Mouse (Mus musculus): ENCODE data around the gene Pde4c. TPM values are rescaled to one million over a fixed set of nuclear protein-coding genes. Genes with fewer than 3 reads are reported as not detected.
A peak's percentile ranks its signal among the peaks of the same experiment; 100 is the strongest.

Gene Pde4c
- polyA plus RNA-seq, 2 experiments: 0.38 TPM; not detected in 1

GRCm38 (mm10) chr8:70684291-70684690, 39.2 kb upstream of the Pde4c start:
- DNase-seq (ENCODE audit: low spot score) (no peak), ATAC-seq (ENCODE audit: low FRiP score, low read depth) (no peak)
- H3K27me3 ChIP-seq (ENCODE audit: control insufficient read depth, insufficient read depth, low read length): no peaks in the 10 kb centered on the region
- H3K9me3 ChIP-seq (ENCODE audit: control insufficient read depth, low read length): no peaks in the 10 kb centered on the region
- no peak overlapping the region for H3K9ac ChIP-seq (ENCODE audit: low read depth, low read length, severe bottlenecking)
- peaks cover 6% of the 10 kb centered on the region; the same call in 1 of the 2 replicates for H3K4me1 ChIP-seq (ENCODE audit: control insufficient read depth, insufficient read depth, low read length)
- no peak overlapping the region for H3K27ac ChIP-seq (replicated peaks; ENCODE audit: low read depth, low read length)
- no peak overlapping the region for H3K4me2 ChIP-seq (replicated peaks; ENCODE audit: low read depth, low read length, severe bottlenecking)
- H3K36me3 ChIP-seq (ENCODE audit: control insufficient read depth, insufficient read depth, low read length): 0 out of 2 replicates have a peak, but pooled peaks cover 4% of the 10 kb centered on the region
- no peak overlapping the region for H3K4me3 ChIP-seq (replicated peaks; ENCODE audit: low read length)
- WGBS: 57% methylated on average over 7 of the region's 7 CpGs
- TF ChIP-seq POLR2A (IDR thresholded peaks at IDR 0.05; ENCODE audit: borderline replicate concordance, extremely low read depth, insufficient read depth, insufficient read length): no peak

DNA sequence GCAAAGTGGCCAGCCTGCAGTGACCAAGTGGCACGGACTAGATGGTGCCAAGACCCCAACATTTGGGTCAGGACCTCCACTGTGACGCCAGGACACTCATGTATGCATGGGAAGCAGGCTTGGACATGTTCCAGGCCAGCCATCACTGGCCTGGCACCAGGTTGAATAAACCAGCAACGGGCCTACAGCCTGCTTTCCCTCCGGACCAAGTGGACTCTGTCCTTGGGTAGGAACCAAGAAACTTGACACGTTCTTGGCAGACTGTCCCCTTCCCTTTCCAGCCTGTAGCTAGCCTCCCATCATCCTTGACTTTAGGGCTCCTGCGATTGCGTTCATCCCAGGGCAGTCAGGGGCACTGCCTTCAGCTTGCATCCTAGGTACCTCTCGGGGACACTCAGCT, 35.9 kb upstream of the Pde4c start:
- 75% methylated on average over 8 of the region's 8 CpGs for WGBS

DNA sequence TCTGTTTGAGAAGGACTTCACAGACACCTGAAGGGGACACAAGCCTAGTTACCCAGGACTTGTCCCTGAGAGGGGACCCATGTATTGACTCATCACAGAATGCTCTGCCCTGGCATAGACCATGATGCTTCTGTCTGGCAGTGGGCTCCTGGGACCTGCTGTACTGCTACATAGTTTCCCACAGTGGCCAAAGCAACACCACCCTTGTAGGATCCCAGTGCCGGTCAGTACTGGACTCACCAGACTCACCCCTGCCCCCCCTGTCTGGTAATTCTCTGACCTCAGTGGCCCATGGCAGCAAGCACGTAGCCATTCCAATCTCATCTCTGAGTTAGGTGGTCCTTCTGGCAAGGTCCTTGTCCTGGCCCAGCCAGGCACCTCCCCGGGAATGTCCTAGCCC, 35.4 kb upstream of the Pde4c start:
- H3K4me1 ChIP-seq (ENCODE audit: control insufficient read depth, insufficient read depth, low read length): peaks cover 10% of the 10 kb centered on the region
- WGBS: 86% methylated on average over 3 of the region's 3 CpGs

More for the DNA sequence above, 35.9 kb upstream of the Pde4c start:
- Histone ChIP-seq H3K27me3 (ENCODE audit: control insufficient read depth, insufficient read depth, low read length) (no peaks in the 10 kb centered on the region), H3K9ac (ENCODE audit: low read depth, low read length, severe bottlenecking) (no peak overlapping the region), H3K27ac (replicated peaks; ENCODE audit: low read depth, low read length) (no peak overlapping the region), H3K36me3 (ENCODE audit: control insufficient read depth, insufficient read depth, low read length) (no peaks in the 10 kb centered on the region), H3K4me1 (ENCODE audit: control insufficient read depth, insufficient read depth, low read length) (peaks cover 10% of the 10 kb centered on the region), H3K9me3 (ENCODE audit: control insufficient read depth, low read length) (no peaks in the 10 kb centered on the region), H3K4me2 (replicated peaks; ENCODE audit: low read depth, low read length, severe bottlenecking) (no peak overlapping the region), H3K4me3 (replicated peaks; ENCODE audit: low read length) (no peak overlapping the region)
- TF ChIP-seq POLR2A (IDR thresholded peaks at IDR 0.05; ENCODE audit: borderline replicate concordance, extremely low read depth, insufficient read depth, insufficient read length): no peak
- ATAC-seq (ENCODE audit: low FRiP score, low read depth) (no peak), DNase-seq (ENCODE audit: low spot score) (no peak)

DNA sequence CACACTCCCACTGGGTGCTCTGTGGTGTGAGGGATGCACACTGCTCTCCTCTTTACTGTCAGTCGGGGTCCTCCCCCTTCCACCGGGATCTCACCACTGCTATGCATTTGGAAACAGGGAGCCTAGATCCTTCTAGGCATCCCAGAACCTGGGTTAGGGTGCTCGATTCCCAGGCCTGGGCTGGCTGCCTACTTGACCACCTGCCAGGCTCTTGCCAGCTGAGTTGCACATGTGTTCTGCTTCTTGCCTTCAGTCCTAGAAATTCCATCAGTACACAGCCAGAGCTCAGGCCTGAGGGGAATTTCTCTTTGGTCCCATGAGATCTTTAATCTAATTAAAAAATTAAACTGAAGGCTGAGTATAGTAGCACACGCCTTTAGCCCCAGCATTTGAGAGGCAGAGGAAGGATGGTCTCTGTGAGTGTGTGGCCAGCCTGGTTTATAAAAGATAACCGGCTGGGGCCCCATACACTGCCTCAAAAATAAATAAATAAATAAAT, 33.6 kb upstream of the Pde4c start:
- H3K27me3 ChIP-seq (ENCODE audit: control insufficient read depth, insufficient read depth, low read length): no peaks in the 10 kb centered on the region
- ATAC-seq (ENCODE audit: low FRiP score, low read depth): no peak
- no peak overlapping the region for H3K4me2 ChIP-seq (replicated peaks; ENCODE audit: low read depth, low read length, severe bottlenecking)
- H3K36me3 ChIP-seq (ENCODE audit: control insufficient read depth, insufficient read depth, low read length): no peaks in the 10 kb centered on the region
- no peak for TF ChIP-seq POLR2A (IDR thresholded peaks at IDR 0.05; ENCODE audit: borderline replicate concordance, extremely low read depth, insufficient read depth, insufficient read length)
- WGBS: 63% methylated on average over 5 of the region's 5 CpGs
- H3K9me3 ChIP-seq (ENCODE audit: control insufficient read depth, low read length): no peaks in the 10 kb centered on the region
- no peak overlapping the region for H3K4me3 ChIP-seq (replicated peaks; ENCODE audit: low read length)
- H3K4me1 ChIP-seq (ENCODE audit: control insufficient read depth, insufficient read depth, low read length): peaks cover 10% of the 10 kb centered on the region
- no peak overlapping the region for H3K9ac ChIP-seq (ENCODE audit: low read depth, low read length, severe bottlenecking)
- 0 out of 2 replicates have a peak overlapping the region, but pooled peaks have one; percentile 19 for H3K27ac ChIP-seq (replicated peaks; ENCODE audit: low read depth, low read length)
- DNase-seq (ENCODE audit: low spot score): no peak

More for the DNA sequence above, 35.4 kb upstream of the Pde4c start:
- H3K4me3 ChIP-seq (replicated peaks; ENCODE audit: low read length): no peak overlapping the region
- no peak overlapping the region for H3K9ac ChIP-seq (ENCODE audit: low read depth, low read length, severe bottlenecking)
- no peaks in the 10 kb centered on the region for H3K36me3 ChIP-seq (ENCODE audit: control insufficient read depth, insufficient read depth, low read length)
- no peak for TF ChIP-seq POLR2A (IDR thresholded peaks at IDR 0.05; ENCODE audit: borderline replicate concordance, extremely low read depth, insufficient read depth, insufficient read length)
- no peaks in the 10 kb centered on the region for H3K9me3 ChIP-seq (ENCODE audit: control insufficient read depth, low read length)
- no peaks in the 10 kb centered on the region for H3K27me3 ChIP-seq (ENCODE audit: control insufficient read depth, insufficient read depth, low read length)
- H3K4me2 ChIP-seq (replicated peaks; ENCODE audit: low read depth, low read length, severe bottlenecking): no peak overlapping the region
- no peak overlapping the region for H3K27ac ChIP-seq (replicated peaks; ENCODE audit: low read depth, low read length)
- DNase-seq (ENCODE audit: low spot score) (no peak), ATAC-seq (ENCODE audit: low FRiP score, low read depth) (no peak)

DNA sequence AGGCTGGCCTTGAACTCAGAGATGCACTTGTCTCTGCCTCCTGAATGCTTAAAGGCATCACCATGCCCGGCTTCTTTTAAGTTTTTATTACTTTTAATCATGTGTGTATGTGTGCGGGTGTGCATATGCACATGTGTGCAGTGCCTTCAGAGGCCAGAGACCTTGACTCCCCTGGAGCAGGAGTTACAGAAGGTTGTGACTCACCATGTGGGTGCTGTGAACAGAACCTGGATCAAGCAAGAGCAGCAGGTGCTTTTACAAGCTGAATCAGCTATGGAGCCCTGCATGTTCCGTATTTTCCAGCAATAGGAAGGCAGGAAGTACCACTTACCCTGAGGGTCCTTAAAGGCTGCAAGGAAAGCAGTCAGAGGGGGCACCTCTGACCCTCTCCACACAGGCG, 32.3 kb upstream of the Pde4c start:
- 41% methylated on average over 4 of the region's 4 CpGs for WGBS
- ATAC-seq (ENCODE audit: low FRiP score, low read depth): no peak
- H3K9me3 ChIP-seq (ENCODE audit: control insufficient read depth, low read length): no peaks in the 10 kb centered on the region
- H3K36me3 ChIP-seq (ENCODE audit: control insufficient read depth, insufficient read depth, low read length): no peaks in the 10 kb centered on the region
- peak overlapping the region; percentile 59 for H3K4me2 ChIP-seq (replicated peaks; ENCODE audit: low read depth, low read length, severe bottlenecking)
- H3K4me1 ChIP-seq (ENCODE audit: control insufficient read depth, insufficient read depth, low read length): peaks cover 22% of the 10 kb centered on the region
- peak overlapping the region; percentile 62 for H3K9ac ChIP-seq (ENCODE audit: low read depth, low read length, severe bottlenecking)
- peak overlapping the region; percentile 34 for H3K4me3 ChIP-seq (replicated peaks; ENCODE audit: low read length)
- no peak for DNase-seq (ENCODE audit: low spot score)
- peak overlapping the region; percentile 77 for H3K27ac ChIP-seq (replicated peaks; ENCODE audit: low read depth, low read length)
- no peaks in the 10 kb centered on the region for H3K27me3 ChIP-seq (ENCODE audit: control insufficient read depth, insufficient read depth, low read length)
- no peak for TF ChIP-seq POLR2A (IDR thresholded peaks at IDR 0.05; ENCODE audit: borderline replicate concordance, extremely low read depth, insufficient read depth, insufficient read length)

Measured in limb, embryonic 14.5 days (tissue).